Mouse (Mus musculus) B cell, adult (primary cell): ENCODE results near the gene Plgrkt. TPM values are rescaled to one million over a fixed set of nuclear protein-coding genes. Genes with fewer than 3 reads are reported as not detected.

Source experiments
- total RNA-seq: library from RNA; stranded (reverse); gene quantifications from 4 replicates; pipeline ENCODE4 v1.2.4, GENCODE M21; 2023; ENCODE audit not compliant: inconsistent age

The Plgrkt gene
- 135 to 148 TPM (median 144 TPM) in 4 replicates for total RNA-seq

DNA sequence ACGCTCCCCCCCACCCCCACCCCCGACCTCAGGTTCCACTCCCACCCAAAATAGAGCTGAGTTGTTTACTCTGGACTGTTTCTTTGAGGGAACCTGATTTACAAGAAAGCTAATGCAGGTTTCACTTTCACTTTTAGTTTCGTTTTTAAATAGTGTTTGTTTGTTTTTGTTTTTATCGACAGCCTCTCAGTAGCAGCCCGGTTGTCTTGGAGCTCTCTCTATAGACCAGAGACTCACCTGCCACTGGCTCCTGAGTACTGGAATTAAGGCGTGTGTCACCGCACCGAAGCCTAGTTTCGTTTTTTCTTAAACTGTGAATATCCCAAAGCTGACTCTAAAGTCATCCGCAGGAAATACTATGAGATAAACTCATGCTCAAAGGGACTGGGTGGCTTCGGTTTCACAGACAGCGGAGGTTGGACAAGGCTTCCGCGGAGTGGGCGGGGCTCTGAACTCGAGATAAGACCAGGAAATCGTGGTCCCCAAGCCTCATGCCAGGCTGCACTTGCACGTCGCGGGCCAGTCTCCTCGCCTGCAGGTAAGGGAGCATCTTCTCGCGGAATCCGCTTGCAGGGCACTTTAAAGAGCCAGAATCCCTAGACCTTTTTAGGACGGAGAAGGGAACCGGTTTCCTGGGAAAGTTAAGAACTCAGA is at the start of gene Plgrkt, which contains the start of gene Cd274:
Gene Plgrkt (minus strand): TSS at position 422 of the 654 bp plus-strand sequence.
Gene Cd274 (plus strand): TSS at position 487 of the 654 bp plus-strand sequence.

DNA sequence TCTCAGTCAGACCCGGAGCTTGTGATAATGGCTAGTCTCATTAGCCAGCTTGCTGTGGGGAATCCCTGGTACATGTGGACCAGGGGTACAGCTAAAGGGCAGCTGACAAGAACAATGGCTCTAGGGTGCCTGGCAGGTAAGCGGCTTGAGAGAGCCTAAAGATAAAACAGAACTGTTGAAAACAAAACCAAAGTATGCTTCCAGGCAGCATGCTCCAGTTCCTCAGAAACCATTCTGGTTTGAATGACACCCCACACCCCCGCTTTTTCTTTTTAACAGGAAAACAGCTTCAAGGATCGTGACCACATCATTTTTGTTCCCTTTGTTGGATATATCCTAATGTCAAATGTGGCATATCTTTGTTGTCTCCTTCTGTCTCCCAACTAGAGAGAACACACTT is 43.4 kb upstream of the Plgrkt start, which contains the start of gene Pdcd1lg2:
Gene Pdcd1lg2 (plus strand): TSS at position 301 of the 400 bp plus-strand sequence.

DNA sequence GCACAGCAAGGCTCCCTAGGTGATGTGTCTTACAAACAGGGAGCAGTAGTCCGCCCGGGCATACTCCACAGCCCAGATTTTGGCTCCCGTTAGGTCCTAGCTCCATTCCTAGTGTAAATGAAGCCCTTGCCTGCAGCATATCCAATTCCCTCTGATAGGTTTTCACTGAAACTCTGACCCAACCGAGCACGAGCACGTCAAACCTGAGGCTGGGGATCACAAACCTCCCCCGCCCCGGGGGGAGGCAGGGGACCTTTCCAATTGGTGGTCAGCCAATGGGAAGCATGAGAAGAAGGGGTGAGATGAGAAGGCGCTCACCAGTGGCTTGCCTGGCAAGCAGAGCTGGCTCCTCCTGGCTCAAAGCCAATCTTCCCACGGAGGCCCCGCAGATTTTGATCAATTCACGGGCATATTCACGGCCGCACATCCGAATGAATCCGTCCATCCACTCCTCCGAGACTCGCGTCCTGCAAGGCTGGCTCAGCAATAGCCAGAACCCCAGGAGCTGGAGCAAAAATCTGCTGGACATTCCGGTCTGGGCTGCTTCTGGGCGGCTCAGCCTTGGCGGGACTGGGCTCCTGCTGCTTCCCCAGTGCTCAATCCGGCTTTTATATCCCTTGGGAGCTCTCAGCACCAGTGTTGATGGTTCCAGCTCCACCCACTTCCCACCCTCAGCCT is 33.0 kb downstream of the Plgrkt start, which contains the start of gene Rln1:
Gene Rln1 (minus strand): TSS at position 603 of the 678 bp plus-strand sequence.

DNA sequence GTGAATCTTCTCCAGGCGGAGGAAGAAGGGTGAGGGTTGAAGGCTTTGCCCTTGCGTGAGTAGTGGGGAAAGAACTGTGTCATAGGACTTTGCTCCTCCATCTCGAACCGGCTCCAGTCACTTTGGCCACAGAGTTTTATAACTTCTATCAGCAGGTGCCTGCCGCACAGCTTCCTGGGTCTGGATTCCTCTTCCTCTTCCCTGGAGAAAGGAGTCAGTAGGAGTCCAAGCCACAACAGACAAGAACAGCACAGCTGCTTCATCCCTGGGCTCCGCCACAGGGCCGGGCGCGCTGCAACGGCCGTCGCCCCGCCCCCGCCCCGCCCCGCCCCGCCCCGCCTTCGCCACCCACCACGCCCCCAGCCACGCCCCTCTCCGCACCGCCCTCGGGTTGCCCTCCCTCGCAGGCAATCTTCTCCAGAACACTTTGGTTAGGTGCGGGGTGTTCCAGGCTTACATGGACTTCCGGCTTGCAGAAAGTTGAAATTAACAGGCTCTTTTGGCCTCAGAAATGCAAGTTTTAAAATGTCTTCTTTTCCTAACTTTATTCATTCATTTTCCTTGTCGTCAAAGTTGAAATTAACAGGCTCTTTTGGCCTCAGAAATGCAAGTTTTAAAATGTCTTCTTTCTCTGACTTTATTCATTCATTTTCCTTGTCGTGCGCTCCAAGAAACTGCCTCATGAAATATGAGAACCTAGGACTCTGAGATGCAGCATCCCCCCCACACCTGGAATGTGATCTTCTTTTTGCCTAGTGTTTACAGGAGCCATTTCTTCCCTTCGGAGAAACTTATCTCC is 41.9 kb downstream of the Plgrkt start, which contains the start of gene Insl6:
Gene Insl6 (minus strand): TSS at position 304 of the 799 bp plus-strand sequence.

Other genes starting within 250 kb of the Plgrkt start
- gene Jak2, start 115.6 kb downstream of the Plgrkt start, total RNA-seq, result 55.9 to 65.1 TPM (median 58.8 TPM) in 4 replicates
- 2.6 to 6.4 TPM (median 3.4 TPM) in 4 replicates for gene Insl6, start 42.0 kb downstream of the Plgrkt start, total RNA-seq
- not detected in 4 replicates for gene Rln1, start 32.7 kb downstream of the Plgrkt start, total RNA-seq
- 124 to 137 TPM (median 129 TPM) in 4 replicates for gene Cd274, start 65 bp upstream of the Plgrkt start, total RNA-seq
- 5.2 to 7.7 TPM (median 5.4 TPM) in 4 replicates for gene Pdcd1lg2, start 43.5 kb upstream of the Plgrkt start, total RNA-seq
- 52.9 to 58.9 TPM (median 56.0 TPM) in 4 replicates for gene Ric1, start 154.9 kb upstream of the Plgrkt start, total RNA-seq